Mouse (Mus musculus) midbrain, embryonic 10.5 days (tissue): Measurements from ENCODE around the gene Pax7. TPM values are rescaled to one million over a fixed set of nuclear protein-coding genes. Genes with fewer than 3 reads are reported as not detected.

Experiments used
- DNase-seq: peaks from one replicate; pipeline ENCODE4 v3.0.0-alpha.2; 2017; ENCODE audit warnings: low spot score
- H3K27ac ChIP-seq: fragments of 300-500 bp; sonication (generic); replicated peaks from 2 replicates; pipeline ENCODE4 v1.5.1; 2016; ENCODE audit warnings: mild to moderate bottlenecking
- H3K27me3 ChIP-seq: fragments of 300-500 bp; sonication (generic); 2 replicates; pipeline ENCODE4 v1.6.1; 2016; ENCODE audit warnings: low read depth, mild to moderate bottlenecking; ENCODE audit not compliant: poor library complexity, severe bottlenecking
- H3K36me3 ChIP-seq: fragments of 300-500 bp; sonication (generic); 2 replicates; pipeline ENCODE4 v1.6.1; 2016; ENCODE audit warnings: mild to moderate bottlenecking, moderate library complexity
- H3K4me1 ChIP-seq: fragments of 300-500 bp; sonication (generic); 2 replicates; pipeline ENCODE4 v1.6.1; 2016
- H3K4me3 ChIP-seq: fragments of 300-500 bp; sonication (generic); 2 replicates; pipeline ENCODE4 v1.5.1; 2016; ENCODE audit warnings: mild to moderate bottlenecking, moderate library complexity
- H3K9me3 ChIP-seq: fragments of 300-500 bp; sonication (generic); replicated peaks from 2 replicates; pipeline ENCODE4 v1.6.1; 2016; ENCODE audit warnings: mild to moderate bottlenecking
- WGBS: fragments of 180-500 bp; shearing (Covaris S2); methylation state at CpG from one replicate; pipeline ENCODE4 v1.1.7; 2016; 5-methylcytosine and 5-hydroxymethylcytosine counted together
- polyA plus RNA-seq: library from polyadenylated mRNA; unstranded; fragments of >200 nt; fragmentation: Nextera tagmentation; extraction: Ambion mirVana; gene quantifications from 2 replicates; pipeline ENCODE4 v1.2.1, GENCODE M21; 2016

The Pax7 gene
- polyA plus RNA-seq, 1 experiment from 2014 or later = 1.3 TPM

- Histone ChIP-seq H3K9me3 (no peaks in the 10 kb centered on the region), H3K27me3 (peaks cover 27% of the 10 kb centered on the region), H3K4me1 (peaks cover 13% of the 10 kb centered on the region), H3K27ac (no peak overlapping the region), H3K36me3 (no peaks in the 10 kb centered on the region), H3K4me3 (no peak overlapping the region)
- DNase-seq = no peak
- WGBS = 88% methylated on average over 10 of the region's 10 CpGs
Measured at GRCm38 (mm10) chr4:139716477-139717169, 116.7 kb downstream of the Pax7 start.

DNA sequence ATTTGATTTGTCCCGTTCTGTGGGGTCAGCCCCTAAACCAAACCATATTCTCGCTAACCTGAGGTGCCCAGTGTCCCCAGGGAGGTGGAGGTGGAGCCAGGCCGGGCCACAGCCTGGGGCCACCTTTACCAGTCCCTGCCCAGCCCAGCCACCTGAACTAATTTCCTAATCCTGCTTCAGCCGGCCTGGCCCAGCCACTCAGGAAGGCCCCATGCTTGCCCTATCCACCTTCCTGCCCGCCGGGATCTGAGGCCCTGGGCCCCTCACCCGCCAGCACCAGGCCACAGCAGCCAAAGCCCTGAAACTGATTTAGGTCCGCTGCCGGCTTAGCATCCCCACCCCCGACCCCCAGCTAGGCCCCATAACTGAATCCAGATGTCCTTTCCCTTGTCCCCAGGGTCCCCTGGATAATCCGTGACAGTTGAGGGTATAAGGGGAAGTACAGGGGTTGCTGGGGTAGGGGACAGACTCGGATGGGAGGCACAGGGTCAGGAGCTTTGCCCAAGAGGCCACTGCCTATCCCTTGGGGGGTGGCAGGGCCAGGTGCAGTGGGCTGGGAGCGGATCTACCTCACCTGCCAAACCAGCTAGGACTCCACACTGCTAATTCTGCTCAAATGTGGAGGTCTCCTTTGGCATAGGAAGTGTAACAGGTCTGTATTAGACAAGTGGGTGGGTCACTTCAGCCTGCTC lies 117.9 kb downstream of the Pax7 start:
- 29% methylated on average over 13 of the region's 13 CpGs for WGBS
- Histone ChIP-seq H3K27ac (peak overlapping the region; percentile 43; the same call in 1 of the 2 replicates), H3K4me3 (no peak overlapping the region), H3K36me3 (no peaks in the 10 kb centered on the region), H3K4me1 (peaks cover 23% of the 10 kb centered on the region), H3K27me3 (peaks cover 39% of the 10 kb centered on the region), H3K9me3 (no peaks in the 10 kb centered on the region)
- DNase-seq = peak; percentile 16

- no peaks in the 10 kb centered on the region for H3K9me3 ChIP-seq
- DNase-seq = no peak
- peaks cover 53% of the 10 kb centered on the region for H3K27me3 ChIP-seq
- H3K36me3 ChIP-seq = no peaks in the 10 kb centered on the region
- peak overlapping the region; percentile 63 for H3K27ac ChIP-seq
- H3K4me3 ChIP-seq = 0 out of 2 replicates have a peak overlapping the region, but pooled peaks have one; percentile 2
- peaks cover 24% of the 10 kb centered on the region for H3K4me1 ChIP-seq
- WGBS = 38% methylated on average over 25 of the region's 25 CpGs
Measured at GRCm38 (mm10) chr4:139710467-139711334, 122.6 kb downstream of the Pax7 start.

GRCm38 (mm10) chr4:139705986-139706385 lies 127.3 kb downstream of the Pax7 start:
- WGBS = 86% methylated on average over 5 of the region's 5 CpGs
- no peak overlapping the region for H3K27ac ChIP-seq

GRCm38 (mm10) chr4:139703468-139703867 lies 129.9 kb downstream of the Pax7 start:
- Histone ChIP-seq H3K4me1 (peaks cover 2% of the 10 kb centered on the region), H3K4me3 (no peak overlapping the region), H3K27me3 (peaks cover 20% of the 10 kb centered on the region), H3K36me3 (no peaks in the 10 kb centered on the region), H3K9me3 (no peaks in the 10 kb centered on the region), H3K27ac (no peak overlapping the region)
- no peak for DNase-seq
- WGBS = 76% methylated on average over 11 of the region's 11 CpGs

More at GRCm38 (mm10) chr4:139705986-139706385, 127.3 kb downstream of the Pax7 start:
- Histone ChIP-seq H3K4me1 (peaks cover 9% of the 10 kb centered on the region), H3K36me3 (no peaks in the 10 kb centered on the region), H3K9me3 (no peaks in the 10 kb centered on the region), H3K27me3 (peaks cover 30% of the 10 kb centered on the region; the same call in 1 of the 2 replicates), H3K4me3 (no peak overlapping the region)
- DNase-seq = no peak

DNA sequence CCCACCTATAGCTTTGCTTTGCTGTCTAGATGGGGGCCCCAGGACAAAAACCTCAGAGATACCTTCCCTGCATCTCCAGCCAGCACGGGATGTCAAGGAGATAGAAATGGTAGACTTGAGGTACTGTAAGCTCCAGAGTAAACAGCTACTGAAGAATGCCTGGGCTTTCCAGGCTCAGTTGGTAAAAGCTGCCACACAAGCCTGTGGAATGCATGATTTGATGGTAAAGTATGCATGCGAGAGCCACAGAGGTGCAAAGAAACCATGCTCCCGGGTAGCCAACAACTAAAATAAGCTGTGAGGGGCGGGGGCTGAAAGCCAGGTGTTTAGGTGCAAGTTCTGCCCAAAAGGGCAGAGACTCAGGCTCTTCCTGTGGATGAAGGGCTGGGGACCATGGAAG lies 130.4 kb downstream of the Pax7 start:
- no peak for DNase-seq
- peaks cover 8% of the 10 kb centered on the region for H3K4me1 ChIP-seq
- peaks cover 21% of the 10 kb centered on the region for H3K27me3 ChIP-seq
- no peaks in the 10 kb centered on the region for H3K36me3 ChIP-seq
- no peak overlapping the region for H3K4me3 ChIP-seq
- no peaks in the 10 kb centered on the region for H3K9me3 ChIP-seq
- 68% methylated on average over 4 of the region's 4 CpGs for WGBS
- H3K27ac ChIP-seq = no peak overlapping the region

GRCm38 (mm10) chr4:139698602-139699001 lies 134.7 kb downstream of the Pax7 start:
- peaks cover 40% of the 10 kb centered on the region for H3K27me3 ChIP-seq
- H3K9me3 ChIP-seq = no peaks in the 10 kb centered on the region
- no peak overlapping the region for H3K27ac ChIP-seq
- no peak overlapping the region for H3K4me3 ChIP-seq
- peaks cover 17% of the 10 kb centered on the region for H3K4me1 ChIP-seq
- no peak for DNase-seq
- no peaks in the 10 kb centered on the region for H3K36me3 ChIP-seq
- WGBS = 67% methylated on average over 8 of the region's 8 CpGs

GRCm38 (mm10) chr4:139697755-139698154 lies 135.6 kb downstream of the Pax7 start:
- H3K4me1 ChIP-seq = peaks cover 26% of the 10 kb centered on the region
- no peaks in the 10 kb centered on the region for H3K36me3 ChIP-seq
- peak overlapping the region; percentile 59 for H3K27ac ChIP-seq
- WGBS = 7% methylated on average over 9 of the region's 9 CpGs
- H3K4me3 ChIP-seq = no peak overlapping the region
- DNase-seq = peak; percentile 44
- H3K27me3 ChIP-seq = peaks cover 48% of the 10 kb centered on the region
- H3K9me3 ChIP-seq = no peaks in the 10 kb centered on the region

DNA sequence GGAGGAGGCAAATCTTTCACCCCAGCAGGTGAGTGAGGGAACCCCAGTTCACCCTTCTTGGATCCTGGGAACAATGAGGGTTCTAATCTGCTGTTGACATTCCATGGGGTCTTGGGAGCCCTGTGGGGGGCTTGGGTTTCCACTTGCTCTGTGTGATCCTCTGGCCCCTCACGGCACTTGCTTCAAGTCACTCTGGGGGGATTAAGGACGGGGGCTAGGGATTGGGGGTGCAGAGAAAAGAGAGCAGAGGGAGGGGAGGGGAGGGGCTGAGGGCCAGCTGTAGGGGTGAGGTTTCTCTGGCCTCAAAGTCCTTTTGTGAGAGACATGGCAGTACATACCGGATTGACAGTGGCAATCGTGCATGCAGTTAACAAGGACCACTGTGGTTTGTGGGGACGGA lies 140.0 kb downstream of the Pax7 start:
- Histone ChIP-seq H3K27ac (peak overlapping the region; percentile 7; the same call in 1 of the 2 replicates), H3K9me3 (no peaks in the 10 kb centered on the region), H3K4me1 (peaks cover 32% of the 10 kb centered on the region), H3K4me3 (no peak overlapping the region), H3K36me3 (no peaks in the 10 kb centered on the region), H3K27me3 (peaks cover 69% of the 10 kb centered on the region)
- DNase-seq = no peak
- 14% methylated on average over 5 of the region's 5 CpGs for WGBS

DNA sequence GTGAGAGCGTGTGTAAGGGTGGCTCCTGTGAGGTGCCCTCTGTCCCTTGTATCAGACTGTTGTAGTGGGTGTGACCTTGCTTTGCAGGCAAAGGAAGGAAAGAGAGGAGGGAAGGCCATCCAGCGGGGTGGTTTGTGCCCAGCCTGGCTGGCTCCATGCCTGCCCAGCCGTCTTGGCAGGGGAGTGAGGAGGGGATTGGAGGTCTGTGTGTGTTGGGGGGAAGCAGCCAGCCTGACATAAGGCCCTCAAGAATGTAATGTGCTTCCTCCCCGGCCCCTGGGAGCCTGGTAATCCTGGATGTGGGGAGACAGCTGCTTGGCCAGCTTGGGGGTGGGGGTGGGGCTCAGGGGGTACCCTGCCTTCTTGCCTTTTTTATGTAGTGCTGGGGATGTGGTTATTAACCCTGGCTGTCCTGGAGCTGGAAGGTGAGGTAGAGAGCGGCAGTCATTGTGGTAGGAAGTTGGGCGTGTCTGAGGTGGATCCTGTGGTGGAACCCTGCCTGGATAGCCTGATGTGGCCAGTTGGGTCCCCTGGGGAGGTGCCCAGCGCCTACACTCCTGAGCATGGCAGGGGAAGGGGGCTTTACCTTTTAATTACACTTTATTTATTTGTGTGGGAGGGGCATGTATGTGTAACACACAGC lies 143.6 kb downstream of the Pax7 start:
- Histone ChIP-seq H3K27me3 (peaks cover 68% of the 10 kb centered on the region), H3K4me1 (peaks cover 27% of the 10 kb centered on the region), H3K36me3 (no peaks in the 10 kb centered on the region), H3K27ac (no peak overlapping the region), H3K9me3 (no peaks in the 10 kb centered on the region), H3K4me3 (no peak overlapping the region)
- no peak for DNase-seq
- 39% methylated on average over 7 of the region's 7 CpGs for WGBS

GRCm38 (mm10) chr4:139688058-139688457 lies 145.3 kb downstream of the Pax7 start:
- no peak overlapping the region for H3K27ac ChIP-seq
- WGBS = 68% methylated on average over 9 of the region's 9 CpGs
- DNase-seq = no peak

More at GRCm38 (mm10) chr4:139688058-139688457, 145.3 kb downstream of the Pax7 start:
- Histone ChIP-seq H3K9me3 (no peaks in the 10 kb centered on the region), H3K36me3 (no peaks in the 10 kb centered on the region), H3K4me3 (no peak overlapping the region), H3K4me1 (peaks cover 19% of the 10 kb centered on the region), H3K27me3 (peaks cover 52% of the 10 kb centered on the region)
